Mouse (Mus musculus): Measurements from ENCODE around the gene Gm5475.

Gene Gm5475

DNA sequence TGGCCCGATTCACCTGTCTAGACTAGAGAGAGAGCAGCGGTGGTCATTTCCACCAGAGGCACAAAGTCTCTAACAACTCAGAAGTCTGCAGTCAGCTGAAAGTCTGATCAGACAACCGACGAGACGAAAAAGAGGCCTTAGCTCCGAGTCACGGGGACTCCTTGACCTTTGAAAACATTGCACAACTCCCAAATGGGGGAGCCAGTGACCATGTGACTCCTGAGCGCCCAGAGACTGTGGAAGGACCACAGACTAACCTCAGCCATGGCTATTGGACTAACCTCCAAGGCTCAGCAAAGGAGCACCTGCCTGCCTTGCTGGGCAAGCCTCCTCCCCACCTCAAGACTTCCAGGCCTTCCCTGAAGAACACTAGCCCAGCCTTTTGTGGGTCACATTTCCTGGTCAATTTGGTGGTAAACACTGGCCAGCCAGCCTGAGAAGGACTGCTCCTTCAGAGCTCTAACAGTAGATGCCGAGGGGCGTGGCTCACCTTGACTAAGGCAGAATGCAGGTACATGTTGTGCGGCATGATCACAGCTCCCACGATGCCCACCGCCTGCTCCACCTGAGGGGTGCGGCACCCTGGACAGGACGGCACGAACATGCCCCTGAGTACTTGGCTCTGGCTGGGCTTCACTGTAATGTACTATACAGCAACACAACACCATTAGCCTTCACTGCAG lies 18.5 kb upstream of the Gm5475 start:
- Histone ChIP-seq H3K9me3 (ENCODE audit: low read length) (no peaks in the 10 kb centered on the region), H3K36me3 (ENCODE audit: insufficient read depth, low read length) (peaks cover 86% of the 10 kb centered on the region), H3K4me1 (replicated peaks; ENCODE audit: low read depth, low read length) (peaks cover 26% of the 10 kb centered on the region), H3K27me3 (ENCODE audit: insufficient read depth, low read length) (no peaks in the 10 kb centered on the region), H3K4me3 (replicated peaks; ENCODE audit: low read length) (no peak overlapping the region)
- TF ChIP-seq NANOG (IDR thresholded peaks at IDR 0.05; ENCODE audit: borderline replicate concordance, low read length) (no peak), POU5F1 (IDR thresholded peaks at IDR 0.05; ENCODE audit: borderline replicate concordance, low read length) (no peak), CTCF (conservative IDR thresholded peaks at IDR 0.05; ENCODE audit: low read length) (no peak)

DNA sequence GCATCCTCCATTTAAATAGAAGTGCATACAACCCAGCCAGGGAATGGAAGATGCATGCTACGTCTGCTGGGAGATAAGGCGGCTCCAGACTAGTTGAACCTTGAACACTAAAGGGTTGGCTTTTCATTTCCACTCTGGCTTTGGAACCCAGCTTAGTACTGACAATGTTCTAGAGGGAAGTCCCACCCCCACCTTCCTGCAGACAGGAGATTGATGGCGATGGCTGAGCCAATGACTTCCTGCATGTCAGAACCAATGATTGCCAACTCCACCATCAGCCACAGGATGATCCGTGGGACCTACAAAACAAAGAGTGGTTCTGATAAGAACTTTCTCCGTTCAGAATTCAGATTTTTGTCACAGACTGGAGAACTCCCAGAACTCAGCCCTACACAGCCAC lies 15.9 kb upstream of the Gm5475 start:
- Histone ChIP-seq H3K9me3 (ENCODE audit: low read length) (no peaks in the 10 kb centered on the region), H3K27me3 (ENCODE audit: insufficient read depth, low read length) (no peaks in the 10 kb centered on the region), H3K36me3 (ENCODE audit: insufficient read depth, low read length) (peaks cover 81% of the 10 kb centered on the region), H3K4me1 (replicated peaks; ENCODE audit: low read depth, low read length) (peaks cover 22% of the 10 kb centered on the region), H3K4me3 (replicated peaks; ENCODE audit: low read length) (peak overlapping the region; percentile 57)
- no peak for TF ChIP-seq CTCF (conservative IDR thresholded peaks at IDR 0.05; ENCODE audit: low read length)
- TF ChIP-seq NANOG (IDR thresholded peaks at IDR 0.05; ENCODE audit: borderline replicate concordance, low read length): no peak

DNA sequence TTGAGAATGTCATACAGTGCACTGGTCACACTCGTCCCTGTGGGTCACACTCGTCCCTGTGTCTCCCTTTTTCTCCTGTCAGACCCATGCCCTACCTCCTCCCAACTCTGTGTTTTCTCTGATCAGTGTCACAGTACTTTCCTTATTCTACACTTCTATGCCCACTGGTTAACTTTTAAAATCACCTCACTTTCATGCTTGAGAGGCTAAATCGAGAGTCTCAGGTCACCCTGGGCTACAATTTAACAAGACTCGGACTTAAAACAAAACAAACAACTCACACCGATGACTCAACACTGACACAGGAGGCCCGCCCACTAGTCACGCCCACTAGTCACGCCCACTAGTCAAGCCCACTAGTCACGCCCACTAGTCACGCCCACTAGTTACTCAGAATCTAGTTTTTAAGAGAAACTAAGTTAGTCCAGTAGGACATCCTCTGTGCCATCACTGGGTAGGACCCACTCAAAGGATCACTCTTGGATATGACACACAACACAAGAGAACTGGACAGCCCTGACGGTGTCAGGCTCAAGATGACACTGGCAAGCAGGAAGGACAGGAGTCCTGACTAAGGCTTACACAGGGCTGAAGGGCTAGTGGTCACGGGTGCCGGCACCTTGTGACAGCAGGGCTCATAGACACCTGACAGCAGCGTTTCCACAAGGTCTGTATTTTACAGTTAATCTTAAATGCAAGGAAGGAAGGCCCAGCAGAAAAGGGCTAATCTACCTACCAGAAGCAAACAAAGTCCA lies 10.9 kb upstream of the Gm5475 start:
- no peaks in the 10 kb centered on the region for H3K27me3 ChIP-seq (ENCODE audit: insufficient read depth, low read length)
- peaks cover 42% of the 10 kb centered on the region for H3K36me3 ChIP-seq (ENCODE audit: insufficient read depth, low read length)
- no peaks in the 10 kb centered on the region for H3K9me3 ChIP-seq (ENCODE audit: low read length)
- peaks cover 19% of the 10 kb centered on the region for H3K4me1 ChIP-seq (replicated peaks; ENCODE audit: low read depth, low read length)
- TF ChIP-seq POU5F1 (IDR thresholded peaks at IDR 0.05; ENCODE audit: borderline replicate concordance, low read length) (no peak), CTCF (conservative IDR thresholded peaks at IDR 0.05; ENCODE audit: low read length) (no peak), NANOG (IDR thresholded peaks at IDR 0.05; ENCODE audit: borderline replicate concordance, low read length) (no peak)
- H3K4me3 ChIP-seq (replicated peaks; ENCODE audit: low read length): no peak overlapping the region

DNA sequence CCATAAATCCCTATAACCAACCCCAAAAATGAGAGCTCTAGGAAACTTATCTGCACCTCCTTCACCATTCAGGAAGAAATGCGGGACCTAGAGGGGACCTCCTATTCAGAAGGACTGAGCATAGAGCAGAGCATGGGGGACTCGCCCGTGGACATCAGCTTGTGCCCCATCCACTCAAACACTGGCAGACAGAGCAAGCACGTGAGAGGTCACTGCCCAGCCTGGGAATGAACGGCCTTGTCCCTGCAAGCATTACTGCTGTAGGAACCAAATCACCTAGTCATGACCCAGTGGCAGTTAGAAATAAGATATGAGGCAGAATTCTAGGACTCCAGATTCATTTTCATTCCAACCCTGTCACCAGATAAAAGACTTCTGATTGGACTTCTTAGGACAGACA lies 10.2 kb upstream of the Gm5475 start:
- Histone ChIP-seq H3K27me3 (ENCODE audit: insufficient read depth, low read length) (no peaks in the 10 kb centered on the region), H3K9me3 (ENCODE audit: low read length) (no peaks in the 10 kb centered on the region), H3K4me1 (replicated peaks; ENCODE audit: low read depth, low read length) (peaks cover 13% of the 10 kb centered on the region), H3K4me3 (replicated peaks; ENCODE audit: low read length) (no peak overlapping the region), H3K36me3 (ENCODE audit: insufficient read depth, low read length) (peaks cover 42% of the 10 kb centered on the region)
- no peak for TF ChIP-seq NANOG (IDR thresholded peaks at IDR 0.05; ENCODE audit: borderline replicate concordance, low read length)
- TF ChIP-seq CTCF (conservative IDR thresholded peaks at IDR 0.05; ENCODE audit: low read length): no peak
- no peak for TF ChIP-seq POU5F1 (IDR thresholded peaks at IDR 0.05; ENCODE audit: borderline replicate concordance, low read length)

DNA sequence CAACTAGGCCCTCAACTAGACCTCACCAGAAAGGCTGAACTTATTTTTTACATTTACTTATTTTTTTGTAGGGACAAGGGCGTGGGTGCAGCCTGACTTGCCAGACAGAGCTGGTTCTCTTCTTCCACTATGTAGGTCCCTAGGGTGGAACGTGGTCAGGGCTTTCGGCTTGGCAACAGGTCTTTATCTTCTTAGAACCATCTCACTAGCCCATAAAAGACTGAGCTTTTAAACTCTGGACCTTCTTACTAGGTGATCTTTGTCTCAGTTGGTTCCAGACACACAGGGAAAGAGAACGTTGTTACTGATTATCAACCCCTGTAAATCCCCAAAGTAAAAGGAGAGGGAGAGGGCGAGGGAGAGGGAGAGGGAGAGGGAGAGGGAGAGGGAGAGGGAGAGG lies 8.6 kb upstream of the Gm5475 start:
- Histone ChIP-seq H3K9me3 (ENCODE audit: low read length) (no peaks in the 10 kb centered on the region), H3K4me1 (replicated peaks; ENCODE audit: low read depth, low read length) (peaks cover 13% of the 10 kb centered on the region), H3K36me3 (ENCODE audit: insufficient read depth, low read length) (peaks cover 35% of the 10 kb centered on the region), H3K27me3 (ENCODE audit: insufficient read depth, low read length) (no peaks in the 10 kb centered on the region), H3K4me3 (replicated peaks; ENCODE audit: low read length) (no peak overlapping the region)
- TF ChIP-seq NANOG (IDR thresholded peaks at IDR 0.05; ENCODE audit: borderline replicate concordance, low read length): no peak

DNA sequence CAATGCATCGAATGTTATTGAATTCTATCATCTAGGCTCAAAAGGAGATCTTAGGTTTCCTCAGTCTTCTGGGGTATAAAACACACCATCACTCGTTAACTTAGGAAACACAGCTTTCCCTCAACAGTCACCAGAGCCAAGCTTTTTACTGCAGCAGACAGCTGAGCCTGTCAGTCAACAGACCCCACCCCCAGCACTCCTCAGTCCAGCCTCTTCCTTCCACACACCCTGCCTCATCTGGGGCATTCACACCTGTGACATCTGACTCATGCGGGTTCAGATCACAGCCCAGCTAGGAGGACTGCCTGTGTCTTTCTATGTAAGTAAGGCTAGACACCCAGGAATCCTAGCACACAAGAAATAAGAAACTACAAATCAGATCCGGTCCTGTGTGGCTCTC lies 7.9 kb upstream of the Gm5475 start:
- Histone ChIP-seq H3K27me3 (ENCODE audit: insufficient read depth, low read length) (no peaks in the 10 kb centered on the region), H3K36me3 (ENCODE audit: insufficient read depth, low read length) (peaks cover 31% of the 10 kb centered on the region), H3K9me3 (ENCODE audit: low read length) (no peaks in the 10 kb centered on the region), H3K4me3 (replicated peaks; ENCODE audit: low read length) (no peak overlapping the region), H3K4me1 (replicated peaks; ENCODE audit: low read depth, low read length) (peaks cover 13% of the 10 kb centered on the region)
- no peak for TF ChIP-seq CTCF (conservative IDR thresholded peaks at IDR 0.05; ENCODE audit: low read length)
- TF ChIP-seq NANOG (IDR thresholded peaks at IDR 0.05; ENCODE audit: borderline replicate concordance, low read length): no peak
- TF ChIP-seq POU5F1 (IDR thresholded peaks at IDR 0.05; ENCODE audit: borderline replicate concordance, low read length): no peak

DNA sequence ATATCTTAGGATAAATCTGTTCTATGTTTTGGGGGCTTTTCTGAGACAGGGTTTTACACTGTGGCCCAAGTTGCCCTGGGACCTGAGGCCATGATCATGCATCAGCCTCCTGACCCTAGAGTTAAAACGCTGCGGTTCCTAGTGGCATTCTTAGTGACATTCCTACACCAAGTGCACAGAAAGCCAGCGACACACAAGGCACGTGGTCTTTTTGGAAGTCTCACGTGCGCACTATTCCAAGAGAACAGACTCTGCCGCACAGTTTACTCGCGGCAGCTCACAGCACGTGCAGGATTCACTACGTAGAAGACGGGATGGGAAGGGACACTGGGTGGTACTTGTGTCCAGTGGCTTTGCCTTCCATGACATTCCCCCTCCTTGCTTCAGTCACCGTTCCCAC lies 7.0 kb upstream of the Gm5475 start:
- Histone ChIP-seq H3K4me3 (replicated peaks; ENCODE audit: low read length) (no peak overlapping the region), H3K4me1 (replicated peaks; ENCODE audit: low read depth, low read length) (peaks cover 21% of the 10 kb centered on the region), H3K9me3 (ENCODE audit: low read length) (no peaks in the 10 kb centered on the region), H3K36me3 (ENCODE audit: insufficient read depth, low read length) (peaks cover 23% of the 10 kb centered on the region), H3K27me3 (ENCODE audit: insufficient read depth, low read length) (no peaks in the 10 kb centered on the region)
- TF ChIP-seq CTCF (conservative IDR thresholded peaks at IDR 0.05; ENCODE audit: low read length): no peak
- no peak for TF ChIP-seq NANOG (IDR thresholded peaks at IDR 0.05; ENCODE audit: borderline replicate concordance, low read length)
- TF ChIP-seq POU5F1 (IDR thresholded peaks at IDR 0.05; ENCODE audit: borderline replicate concordance, low read length): no peak

DNA sequence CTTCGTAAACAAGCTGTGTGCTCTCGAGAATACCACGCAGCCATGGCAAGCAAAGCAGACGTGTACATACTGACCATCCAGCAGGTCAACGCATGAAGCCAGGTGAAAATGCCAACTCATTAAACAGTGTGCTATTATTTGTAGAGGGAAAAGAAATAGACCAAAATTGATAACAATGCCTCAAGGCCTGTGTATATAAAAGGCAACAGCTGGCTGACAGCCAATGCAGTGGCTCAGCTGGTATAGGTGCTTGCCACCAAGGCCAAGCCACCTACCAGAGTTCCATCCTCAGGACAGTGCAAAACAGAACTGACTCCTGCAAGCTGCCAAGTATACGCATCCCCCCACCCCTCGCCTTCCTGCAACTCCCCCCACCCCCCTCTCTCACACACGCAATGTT lies 6.3 kb upstream of the Gm5475 start:
- Histone ChIP-seq H3K4me3 (replicated peaks; ENCODE audit: low read length) (no peak overlapping the region), H3K4me1 (replicated peaks; ENCODE audit: low read depth, low read length) (peaks cover 26% of the 10 kb centered on the region), H3K36me3 (ENCODE audit: insufficient read depth, low read length) (peaks cover 16% of the 10 kb centered on the region), H3K27me3 (ENCODE audit: insufficient read depth, low read length) (no peaks in the 10 kb centered on the region), H3K9me3 (ENCODE audit: low read length) (no peaks in the 10 kb centered on the region)
- TF ChIP-seq POU5F1 (IDR thresholded peaks at IDR 0.05; ENCODE audit: borderline replicate concordance, low read length) (no peak), NANOG (IDR thresholded peaks at IDR 0.05; ENCODE audit: borderline replicate concordance, low read length) (no peak), CTCF (conservative IDR thresholded peaks at IDR 0.05; ENCODE audit: low read length) (no peak)

Measured in E14TG2a.4 (cell line).